Mouse (Mus musculus) retina, adult 2 months (tissue): ENCODE measurements around the gene Mcl1.
"Not testable (repeated sequence)": the region's sequence is repeated elsewhere in the genome, so short reads cannot be mapped to it uniquely, and the experiment has no call there.

Experiments
- DNase-seq: peaks from one replicate; pipeline ENCODE4 v3.0.0-alpha.2; 2012; ENCODE audit warnings: low read depth, low spot score

The Mcl1 gene

GRCm38 (mm10) chr3:95685301-95685700 lies 26.7 kb downstream of the Mcl1 start:
- DNase-seq = no peak

- DNase-seq = no peak
Observed at GRCm38 (mm10) chr3:95685701-95686100, 27.1 kb downstream of the Mcl1 start.

GRCm38 (mm10) chr3:95686492-95687167 lies 28.0 kb downstream of the Mcl1 start:
- no peak for DNase-seq

- no peak for DNase-seq
Observed at GRCm38 (mm10) chr3:95687168-95687523, 28.6 kb downstream of the Mcl1 start.

- DNase-seq = no peak
Observed at GRCm38 (mm10) chr3:95687524-95688421, 29.2 kb downstream of the Mcl1 start, which contains the start of gene Adamtsl4. TSS of gene Adamtsl4 (minus strand) at chr3:95687917.

DNA sequence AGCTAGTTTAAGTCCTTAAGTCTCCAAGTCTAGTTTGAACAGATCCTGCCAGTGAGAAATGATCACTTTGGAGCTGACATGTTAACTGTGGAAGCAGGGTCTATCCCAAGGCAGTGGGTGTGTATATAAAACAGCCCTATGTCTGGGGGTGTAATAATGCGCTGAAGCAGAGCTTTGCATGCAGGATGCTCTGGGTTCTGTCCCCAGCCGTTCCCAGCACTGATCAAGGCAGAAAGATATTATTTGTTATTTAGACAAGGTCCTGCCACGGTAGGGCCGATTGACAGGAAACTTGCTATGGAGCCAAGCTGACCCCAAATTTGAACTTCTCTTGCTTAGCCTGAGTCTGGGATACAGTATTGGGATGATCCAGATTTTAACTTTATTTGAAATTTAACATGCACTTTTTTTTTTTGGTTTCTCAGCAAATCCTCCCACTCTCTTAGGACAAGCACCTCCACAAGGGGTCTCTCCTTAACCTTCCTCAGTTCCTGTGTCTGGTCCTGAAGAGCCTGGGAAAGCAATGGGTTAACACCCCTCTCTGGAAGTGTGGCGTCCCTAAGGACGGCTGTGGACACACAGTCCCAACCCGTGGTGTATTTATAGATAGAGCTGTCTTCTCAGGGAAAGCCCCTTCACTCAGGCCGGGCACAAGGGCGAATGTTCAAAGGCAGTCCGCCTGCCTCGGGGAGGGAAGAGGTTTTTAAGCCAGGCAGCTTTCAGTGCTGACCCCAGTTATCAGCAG lies 30.8 kb downstream of the Mcl1 start:
- DNase-seq = no peak

- DNase-seq = no peak
Observed at GRCm38 (mm10) chr3:95689940-95690339, 31.4 kb downstream of the Mcl1 start.

DNA sequence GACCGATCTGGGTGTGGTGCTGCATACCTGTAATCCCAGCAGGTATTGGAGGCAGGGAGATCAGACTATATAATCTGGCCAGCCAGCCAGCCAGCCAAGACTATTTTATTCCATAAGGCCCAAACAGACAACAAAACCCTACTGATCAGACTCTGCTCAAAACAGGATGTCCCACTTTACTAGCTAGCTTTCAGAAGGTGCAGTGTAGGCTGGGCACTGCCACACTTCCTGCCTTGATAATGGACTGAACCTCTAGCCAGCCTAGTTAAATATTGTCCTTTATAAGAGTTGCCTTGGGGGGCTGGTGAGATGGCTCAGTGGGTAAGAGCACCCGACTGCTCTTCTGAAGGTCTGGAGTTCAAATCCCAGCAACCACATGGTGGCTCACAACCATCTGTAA lies 32.0 kb downstream of the Mcl1 start:
- not testable (repeated sequence) for DNase-seq

DNA sequence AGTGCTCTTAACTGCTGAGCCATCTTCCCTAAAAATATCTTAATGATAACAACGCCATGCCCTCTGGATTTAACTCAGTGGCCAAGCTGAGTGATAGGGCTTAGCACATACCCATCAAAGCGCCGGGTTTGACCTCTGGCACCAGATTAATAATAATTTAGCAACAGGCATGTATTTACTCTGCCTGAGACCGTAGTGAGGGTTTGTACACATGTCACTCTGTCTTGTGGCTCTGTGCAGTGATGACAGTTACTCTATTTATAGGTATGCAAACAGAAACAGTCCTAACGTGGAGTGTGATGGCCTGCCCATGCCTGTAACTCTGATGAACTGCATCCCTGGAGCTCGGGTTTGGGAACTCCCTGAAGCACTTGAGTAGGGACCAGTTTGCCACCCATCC lies 34.1 kb downstream of the Mcl1 start:
- no peak for DNase-seq

DNA sequence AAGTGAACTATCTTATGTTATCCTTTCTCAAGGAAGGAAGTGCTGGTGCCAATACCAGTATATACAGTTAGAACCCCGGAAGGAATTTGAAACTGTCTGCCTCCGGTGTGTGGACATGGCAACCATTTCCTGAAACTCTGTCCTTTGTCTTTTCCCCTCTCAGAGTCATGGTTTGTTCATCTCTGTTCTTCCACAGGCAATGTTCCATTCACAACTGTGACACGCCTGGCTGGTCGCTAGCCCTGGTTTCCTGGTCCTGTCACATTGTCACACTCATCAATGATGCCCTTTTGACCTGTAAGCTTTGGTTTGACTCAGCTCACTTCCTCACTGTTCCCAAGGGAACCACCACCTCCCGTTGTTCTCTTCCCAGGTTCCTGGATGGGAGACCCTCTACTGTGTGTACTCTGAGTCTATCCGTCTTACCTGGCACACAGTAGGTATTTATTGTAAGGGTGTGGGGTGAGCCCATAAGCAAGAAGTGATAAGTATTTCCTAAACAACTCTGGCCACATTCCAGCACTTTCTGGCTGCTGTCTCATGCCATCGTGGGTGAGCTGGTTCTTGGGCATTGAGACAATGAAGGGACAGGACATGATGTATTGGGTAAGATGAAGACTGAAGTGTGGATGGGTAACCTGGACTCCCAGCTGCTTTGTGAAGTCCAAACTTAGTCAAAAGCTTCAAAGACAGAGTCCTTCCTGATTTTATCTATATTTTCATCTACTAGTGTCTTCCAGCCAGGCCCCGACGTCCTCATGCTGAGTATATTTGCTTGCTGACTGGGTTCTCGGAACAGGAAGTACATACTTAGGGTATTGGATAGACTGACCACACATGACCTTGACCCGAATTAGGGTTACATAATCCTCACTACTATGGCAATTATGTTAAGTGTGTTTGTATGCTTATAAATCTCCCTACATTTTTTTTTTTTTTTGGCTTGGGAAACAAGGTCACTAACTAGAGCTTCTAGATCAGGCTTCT lies 35.5 kb downstream of the Mcl1 start:
- DNase-seq = no peak

DNA sequence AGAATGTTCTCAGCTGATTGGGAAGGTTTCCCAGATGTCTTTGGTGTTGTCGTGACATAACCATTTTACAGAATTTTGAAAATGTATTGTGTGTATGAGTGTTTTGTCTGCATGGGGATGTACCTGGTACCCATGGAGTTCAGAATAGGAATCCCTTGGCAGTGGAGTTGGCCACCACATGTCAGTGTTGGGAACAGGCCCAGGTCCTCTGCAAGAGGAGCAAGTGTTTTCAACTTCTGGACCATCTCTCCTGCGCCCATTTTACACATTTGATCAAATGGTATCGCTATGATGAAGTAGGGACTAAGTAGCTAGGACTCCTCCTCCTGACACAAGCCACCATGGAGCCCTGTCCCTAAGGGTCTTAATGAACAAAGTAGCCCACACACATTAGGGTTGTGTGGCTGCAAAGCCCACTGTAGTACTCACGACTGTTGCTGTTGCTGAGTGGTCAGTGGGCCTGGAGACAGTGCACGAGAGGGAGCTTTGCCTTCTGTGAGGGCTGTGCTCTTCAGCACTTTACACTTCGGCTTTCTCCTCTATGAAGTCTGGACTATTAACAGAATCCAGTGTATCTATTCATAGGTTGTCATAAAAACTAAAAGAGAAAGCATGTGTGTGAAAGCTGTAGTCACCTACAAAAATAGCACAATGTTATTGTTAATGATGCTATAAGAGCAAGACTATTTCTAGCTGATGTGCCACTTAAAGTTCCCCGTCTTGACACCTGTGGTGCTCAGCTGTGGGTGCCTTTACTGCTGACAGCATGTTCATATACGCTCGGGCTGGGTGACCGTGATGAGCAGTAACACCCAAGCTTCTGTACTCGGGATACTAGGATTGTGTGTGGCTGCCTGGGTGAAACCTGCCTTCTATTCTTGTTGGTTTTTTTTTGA lies 36.5 kb downstream of the Mcl1 start:
- DNase-seq = no peak

- DNase-seq = no peak
Observed at GRCm38 (mm10) chr3:95695796-95696195, 37.2 kb downstream of the Mcl1 start.

GRCm38 (mm10) chr3:95696360-95696759 lies 37.8 kb downstream of the Mcl1 start:
- DNase-seq = no peak

DNA sequence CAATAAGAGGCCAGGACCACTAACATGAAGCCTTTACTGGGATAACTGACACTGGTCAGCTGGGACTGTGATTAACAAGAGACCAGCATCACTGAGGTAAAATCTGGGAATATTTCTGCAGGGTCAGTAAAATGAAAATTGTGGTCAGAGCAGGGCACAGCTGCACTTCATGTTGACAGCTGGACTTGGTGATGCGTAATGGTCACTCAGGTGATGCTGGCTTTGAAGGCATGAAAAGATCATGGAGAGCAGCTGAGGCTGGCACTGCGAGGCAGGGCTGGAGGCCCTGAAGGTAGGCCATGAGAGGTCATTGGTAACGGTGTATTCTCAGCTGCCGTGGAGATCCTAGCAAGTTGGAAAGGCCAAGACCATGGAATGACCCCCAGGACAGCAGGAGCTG lies 39.7 kb downstream of the Mcl1 start:
- no peak for DNase-seq

DNA sequence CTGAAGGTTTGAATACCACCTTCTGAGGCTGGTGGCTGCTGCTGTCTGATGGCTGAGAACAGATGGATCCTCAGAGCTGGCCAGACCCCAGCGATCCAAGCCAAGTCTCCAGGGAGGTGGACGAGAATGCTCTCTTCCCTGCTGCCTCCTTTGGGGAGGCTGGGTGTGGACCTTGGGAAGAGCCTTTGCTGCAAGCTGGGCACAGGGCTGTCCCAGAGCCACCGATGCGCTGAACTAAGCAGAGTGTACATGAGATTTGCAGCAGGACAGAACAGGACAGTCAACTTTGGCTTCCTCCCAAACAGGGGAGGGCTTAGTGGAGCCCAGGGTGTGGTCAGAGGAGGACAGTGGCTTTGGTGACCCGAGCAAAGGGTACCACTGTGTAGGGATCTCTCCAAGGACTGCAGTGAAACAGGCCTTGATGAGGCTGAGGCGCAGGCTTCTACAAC lies 41.7 kb downstream of the Mcl1 start:
- DNase-seq = no peak

GRCm38 (mm10) chr3:95701085-95701484 lies 42.5 kb downstream of the Mcl1 start:
- DNase-seq = no peak

DNA sequence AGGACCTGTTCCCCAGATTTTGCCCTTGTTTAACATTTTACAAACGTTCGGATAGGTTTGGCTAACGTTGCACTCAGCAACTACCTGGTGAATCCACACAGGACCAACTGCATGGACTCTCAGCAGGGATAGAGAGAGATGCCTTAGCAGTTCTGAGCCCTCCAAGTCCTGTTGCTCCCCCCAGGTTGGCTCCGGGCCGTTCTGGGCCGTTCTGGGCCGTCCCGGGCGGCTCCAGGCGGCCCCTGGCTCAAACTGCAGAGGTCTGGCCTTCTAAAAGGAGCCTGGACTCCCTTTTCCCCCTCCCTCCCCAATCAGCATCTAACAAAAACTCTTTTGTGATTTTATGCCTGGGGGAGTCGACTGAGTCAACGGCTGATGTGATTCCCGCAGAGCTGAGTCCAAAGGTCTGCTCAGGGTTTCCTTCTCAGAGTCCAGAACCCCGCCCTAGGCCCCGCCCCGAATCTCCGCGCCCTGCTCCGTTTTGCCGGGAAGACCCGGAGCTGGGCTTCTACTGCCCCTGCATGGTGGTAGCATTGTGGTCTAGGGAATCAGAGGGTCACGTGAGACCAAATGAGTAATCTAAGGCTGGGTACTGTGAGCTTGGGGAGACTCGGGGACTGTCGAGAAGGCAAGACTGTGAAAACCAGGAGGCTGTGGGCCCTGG lies 43.4 kb downstream of the Mcl1 start:
- DNase-seq = no peak

GRCm38 (mm10) chr3:95703276-95703675 lies 44.7 kb downstream of the Mcl1 start:
- DNase-seq = no peak

DNA sequence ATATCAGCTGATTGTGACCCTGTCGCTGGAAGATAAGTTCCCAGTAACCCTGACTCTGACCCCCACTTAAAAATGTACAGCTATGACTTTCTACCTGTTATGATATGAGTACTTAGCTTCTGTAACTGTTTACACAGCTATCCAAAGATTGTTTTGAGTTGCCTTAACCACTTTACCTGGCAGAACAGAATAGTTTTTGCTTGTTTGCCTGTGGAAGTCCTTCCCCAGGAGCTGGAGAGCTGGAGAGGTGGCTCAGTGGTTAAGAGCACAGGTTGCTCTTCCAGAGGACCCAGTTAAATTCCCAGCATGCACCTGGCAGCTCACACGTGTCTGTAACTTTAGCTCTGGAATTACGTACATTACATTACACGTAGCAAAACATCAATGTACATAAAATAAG lies 46.0 kb downstream of the Mcl1 start:
- no peak for DNase-seq
